Mouse (Mus musculus) liver, adult 2 months (tissue): ENCODE measurements at regions not wholly inside any gene's neighbourhood (a gene's known extent, or its start where the extent isn't known, plus 50 kb on each side); places are given as distances from the start of the nearest gene placed in this dataset.

Experiments used
- CTCF ChIP-seq: fragments of 200-500 bp; IDR thresholded peaks from 2 replicates; pipeline ENCODE4 v1.5.1; 2011; ENCODE audit warnings: low read depth, low read length, control low read depth
- POLR2A ChIP-seq: fragments of 200-500 bp; IDR thresholded peaks from 2 replicates; pipeline ENCODE4 v1.6.1; 2011; ENCODE audit warnings: low read length, control low read depth; ENCODE audit not compliant: insufficient read depth; ENCODE audit errors: extremely low read depth

GRCm38 (mm10) chr4:33721971-33722370 lies 202.4 kb upstream of the Cnr1 start:
- TF ChIP-seq CTCF (no peak), POLR2A (no peak)
